Comparison of ENCODE assay signal across 8 mouse cellular contexts in the genomic region with DNA sequence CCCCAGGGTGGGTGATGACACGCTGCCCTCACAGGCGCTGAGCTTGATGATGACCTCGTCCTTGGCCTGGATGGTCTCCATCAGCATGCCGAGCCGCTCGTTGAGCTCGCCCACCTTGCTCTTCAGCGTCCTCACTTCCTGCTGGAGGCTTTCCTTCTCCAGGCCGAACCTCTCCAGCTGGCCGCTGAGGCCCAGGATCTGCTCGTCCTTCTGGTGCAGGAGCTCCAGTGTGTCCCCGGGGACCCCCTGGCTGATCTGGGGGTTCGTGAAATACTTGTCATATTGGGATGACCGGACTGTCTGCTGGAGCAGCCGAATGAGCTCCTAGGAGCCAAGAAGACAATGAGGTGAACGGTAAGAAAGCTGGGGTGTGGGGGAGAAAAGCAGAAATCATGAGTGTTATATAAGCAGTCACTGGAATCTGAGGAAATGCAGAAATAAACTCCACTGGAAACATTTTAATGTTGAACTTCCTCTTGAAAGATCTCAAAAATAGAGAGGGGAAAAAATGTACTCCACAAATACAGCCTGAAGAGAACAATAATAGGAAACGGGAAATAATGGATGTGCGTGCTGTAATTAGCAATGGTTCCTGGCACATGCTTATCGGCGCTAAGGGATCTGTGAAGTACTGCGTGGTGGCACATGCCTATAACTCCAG. TPM values are rescaled to one million over a fixed set of nuclear protein-coding genes. Genes with fewer than 3 reads are reported as not detected.
DNase-seq lines count a peak whose midpoint lies in the region; ATAC-seq and TF ChIP-seq lines count a peak whose summit lies in the region.
"Had no signal": no experiment of that assay in that cellular context is flagged by ENCODE, and none has a peak within 500 bp of the region (broad histone marks: within the 10 kb centered on the region; RNA-seq: fewer than 3 reads in every experiment).

No protein-coding gene starts in this region.

- peaks cover 83% of the 10 kb centered on the region for H3K36me3 ChIP-seq in liver, embryonic 12.5 days
- H3K36me3 ChIP-seq in liver, embryonic 11.5 days (ENCODE audit: control insufficient read depth, insufficient read depth, low read length), result peaks cover 17% of the 10 kb centered on the region; the same call in 1 of the 2 replicates
- H3K36me3 ChIP-seq in heart, embryonic 16.5 days (ENCODE audit: control insufficient read depth, insufficient read depth), result peaks cover 28% of the 10 kb centered on the region
- H3K36me3 ChIP-seq in small intestine, adult 2 months (ENCODE audit: control insufficient read depth, insufficient read depth, low read length), result peaks cover 53% of the 10 kb centered on the region
- 0 out of 2 replicates have a peak, but pooled peaks cover 5% of the 10 kb centered on the region for H3K36me3 ChIP-seq in midbrain, embryonic 15.5 days (replicated peaks)

- intact Hi-C loops in left cerebral cortex, postnatal 14 days (cut with DNase I), result no loop called here

- H3K9me3 ChIP-seq in liver, embryonic 12.5 days (replicated peaks), result no peaks in the 10 kb centered on the region
- no peaks in the 10 kb centered on the region for H3K9me3 ChIP-seq in liver, embryonic 11.5 days (ENCODE audit: control insufficient read depth, low read length)
- no peaks in the 10 kb centered on the region for H3K9me3 ChIP-seq in heart, embryonic 16.5 days (replicated peaks; ENCODE audit: control insufficient read depth, low read length)
- H3K9me3 ChIP-seq in midbrain, embryonic 15.5 days, result no peaks in the 10 kb centered on the region

- H3K4me3 ChIP-seq in liver, embryonic 12.5 days, result no peak overlapping the region
- no peak overlapping the region for H3K4me3 ChIP-seq in liver, embryonic 11.5 days (ENCODE audit: low read depth, low read length)
- no peak overlapping the region for H3K4me3 ChIP-seq in heart, embryonic 16.5 days (ENCODE audit: low read length)
- H3K4me3 ChIP-seq in small intestine, adult 2 months (ENCODE audit: low read depth, low read length), result peak overlapping the region; percentile 34
- H3K4me3 ChIP-seq in midbrain, embryonic 15.5 days, result no peak overlapping the region

- H3K4me1 ChIP-seq in liver, embryonic 12.5 days, result peaks cover 15% of the 10 kb centered on the region
- H3K4me1 ChIP-seq in liver, embryonic 11.5 days (replicated peaks; ENCODE audit: control insufficient read depth, insufficient read depth, low read length), result no peaks in the 10 kb centered on the region
- peaks cover 18% of the 10 kb centered on the region for H3K4me1 ChIP-seq in heart, embryonic 16.5 days (ENCODE audit: control insufficient read depth, insufficient read depth, low read length)
- H3K4me1 ChIP-seq in small intestine, adult 2 months (ENCODE audit: control insufficient read depth, insufficient read depth, insufficient read length, low read length), result no peaks in the 10 kb centered on the region
- no peaks in the 10 kb centered on the region for H3K4me1 ChIP-seq in midbrain, embryonic 15.5 days

- TF ChIP-seq POLR2A in small intestine, adult 2 months (IDR thresholded peaks at IDR 0.05; ENCODE audit: low read depth, low read length), result no peak

- no peak overlapping the region for H3K4me2 ChIP-seq in liver, embryonic 12.5 days
- H3K4me2 ChIP-seq in liver, embryonic 11.5 days, result no peak overlapping the region
- H3K4me2 ChIP-seq in heart, embryonic 16.5 days (ENCODE audit: low read depth, low read length), result peak overlapping the region; percentile 38; the same call in 1 of the 2 replicates
- H3K4me2 ChIP-seq in midbrain, embryonic 15.5 days, result no peak overlapping the region

- no peak for ATAC-seq in liver, embryonic 12.5 days
- ATAC-seq in liver, embryonic 11.5 days (replicated peaks; ENCODE audit: low FRiP score), result no peak
- 0 out of 2 replicates have a peak, but pooled peaks have one; percentile 12 for ATAC-seq in heart, embryonic 16.5 days (replicated peaks; ENCODE audit: extremely low read depth, insufficient read depth, low FRiP score)
- ATAC-seq in midbrain, embryonic 15.5 days (replicated peaks), result no peak
- ATAC-seq: Patski had no signal

- H3K27ac ChIP-seq in liver, embryonic 12.5 days, result 0 out of 2 replicates have a peak overlapping the region, but pooled peaks have one; percentile 0
- no peak overlapping the region for H3K27ac ChIP-seq in liver, embryonic 11.5 days (ENCODE audit: low read depth, low read length)
- peak overlapping the region; percentile 66 for H3K27ac ChIP-seq in heart, embryonic 16.5 days (ENCODE audit: low read length)
- peak overlapping the region; percentile 53; the same call in 1 of the 2 replicates for H3K27ac ChIP-seq in small intestine, adult 2 months (ENCODE audit: insufficient read depth, low read depth, low read length)
- no peak overlapping the region for H3K27ac ChIP-seq in midbrain, embryonic 15.5 days

- no peak for TF ChIP-seq CTCF in small intestine, adult 2 months (IDR thresholded peaks at IDR 0.05; ENCODE audit: extremely low read depth, insufficient read length, insufficient replicate concordance, low read depth, low read length)

- no peak overlapping the region for H3K9ac ChIP-seq in liver, embryonic 12.5 days
- H3K9ac ChIP-seq in liver, embryonic 11.5 days (ENCODE audit: low read depth, low read length), result no peak overlapping the region
- peak overlapping the region; percentile 14; the same call in 1 of the 2 replicates for H3K9ac ChIP-seq in heart, embryonic 16.5 days (ENCODE audit: low read length)
- no peak overlapping the region for H3K9ac ChIP-seq in midbrain, embryonic 15.5 days

- DNase-seq in liver, embryonic 11.5 days (ENCODE audit: low spot score), result no peak
- DNase-seq in left cerebral cortex, postnatal 14 days (ENCODE audit: low spot score in 2 of 2), result peak; percentile 21 to 35
- no peak for DNase-seq in thymus, postnatal 10 days (ENCODE audit: low spot score in 2 of 2)

- H3K27me3 ChIP-seq in liver, embryonic 12.5 days (replicated peaks), result no peaks in the 10 kb centered on the region
- no peaks in the 10 kb centered on the region for H3K27me3 ChIP-seq in liver, embryonic 11.5 days (replicated peaks; ENCODE audit: control insufficient read depth, insufficient read depth, low read length)
- H3K27me3 ChIP-seq in heart, embryonic 16.5 days (ENCODE audit: control insufficient read depth, insufficient read depth, low read length), result no peaks in the 10 kb centered on the region
- no peaks in the 10 kb centered on the region for H3K27me3 ChIP-seq in small intestine, adult 2 months (ENCODE audit: control insufficient read depth, insufficient read depth, low read length)
- H3K27me3 ChIP-seq in midbrain, embryonic 15.5 days (replicated peaks), result no peaks in the 10 kb centered on the region
- H3K27me3 ChIP-seq: Patski had no signal

- 87% methylated on average over 21 of the region's 21 CpGs for WGBS in liver, embryonic 12.5 days (ENCODE audit: insufficient replicate concordance)
- 86% methylated on average over 21 of the region's 21 CpGs for WGBS in liver, embryonic 11.5 days
- 60% methylated on average over 21 of the region's 21 CpGs for WGBS in heart, embryonic 16.5 days
- 80% methylated on average over 21 of the region's 21 CpGs for WGBS in small intestine, adult 2 months
- 88% methylated on average over 21 of the region's 21 CpGs for WGBS in midbrain, embryonic 15.5 days

RNA-seq across cellular contexts. Expression of a gene that starts 44.4 kb away (rescaled TPM):
- 11.0 and 12.2 TPM in 2 replicates for polyA plus RNA-seq in liver, embryonic 12.5 days (2016; fragmentation: Nextera tagmentation; extraction: Ambion mirVana)
- polyA plus RNA-seq in liver, embryonic 11.5 days (2014; fragmentation: Nextera tagmentation; extraction: Ambion mirVana), result 13.2 and 14.2 TPM in 2 replicates
- 6.9 and 7.4 TPM in 2 replicates for polyA plus RNA-seq in heart, embryonic 16.5 days (2015; fragmentation: Nextera tagmentation; extraction: Ambion mirVana)
- 10 to 100 TPM in 1 of 2 experiments, 1 to 10 TPM in 1; 9.2 to 15.6 TPM for total RNA-seq in left cerebral cortex, postnatal 14 days (2021)
- polyA plus RNA-seq in small intestine, adult 2 months (2012; rRNA removed), result 9.6 and 13.1 TPM in 2 replicates
- 6.5 and 7.6 TPM in 2 replicates for polyA plus RNA-seq in midbrain, embryonic 15.5 days (2015; fragmentation: Nextera tagmentation; extraction: Ambion mirVana)

Comparison
In these comparisons a context has a peak if more than half of its experiments do, and no peak if none do; other contexts are left out.
1. H3K27ac ChIP-seq: peak in liver, embryonic 12.5 days (single experiment), heart, embryonic 16.5 days (single experiment) and small intestine, adult 2 months (single experiment); none in liver, embryonic 11.5 days (single experiment) and midbrain, embryonic 15.5 days (single experiment).
2. DNase-seq: peak in left cerebral cortex, postnatal 14 days (2 of 2); none in liver, embryonic 11.5 days (single experiment) and thymus, postnatal 10 days (0 of 2).